Mouse (Mus musculus) embryonic facial prominence, embryonic 12.5 days (tissue): ENCODE results near the gene Epha5. TPM values are rescaled to one million over a fixed set of nuclear protein-coding genes. Genes with fewer than 3 reads are reported as not detected.

Experiments used
- ATAC-seq: fragments of 200-750 bp; cut with Nextera tagmentation; 2 replicates; pipeline ENCODE4 v1.8.0; 2017; ENCODE audit not compliant: insufficient number of reproducible peaks, insufficient read depth, low FRiP score, low TSS enrichment
- H3K27ac ChIP-seq: fragments of 300-500 bp; sonication (generic); 2 replicates; pipeline ENCODE4 v1.5.1; 2016; ENCODE audit warnings: mild to moderate bottlenecking
- H3K27me3 ChIP-seq: fragments of 300-500 bp; sonication (generic); 2 replicates; pipeline ENCODE4 v1.6.1; 2016; ENCODE audit warnings: mild to moderate bottlenecking, moderate library complexity
- H3K36me3 ChIP-seq: fragments of 300-500 bp; sonication (generic); 2 replicates; pipeline ENCODE4 v1.6.1; 2016; ENCODE audit warnings: mild to moderate bottlenecking
- H3K4me1 ChIP-seq: fragments of 300-500 bp; sonication (generic); 2 replicates; pipeline ENCODE4 v1.6.1; 2016
- H3K4me2 ChIP-seq: fragments of 300-500 bp; sonication (generic); replicated peaks from 2 replicates; pipeline ENCODE4 v1.6.1; 2016; ENCODE audit warnings: mild to moderate bottlenecking, moderate library complexity
- H3K4me3 ChIP-seq: fragments of 300-500 bp; sonication (generic); 2 replicates; pipeline ENCODE4 v1.5.1; 2016; ENCODE audit warnings: mild to moderate bottlenecking
- H3K9ac ChIP-seq: fragments of 300-500 bp; sonication (generic); 2 replicates; pipeline ENCODE4 v1.6.1; 2016; ENCODE audit warnings: mild to moderate bottlenecking, moderate library complexity
- H3K9me3 ChIP-seq: fragments of 300-500 bp; sonication (generic); 2 replicates; pipeline ENCODE4 v1.6.1; 2016; ENCODE audit warnings: mild to moderate bottlenecking, moderate library complexity
- WGBS: fragments of 180-500 bp; shearing (Covaris S2); methylation state at CpG from one replicate; pipeline ENCODE4 v1.1.7; 2016; 5-methylcytosine and 5-hydroxymethylcytosine counted together
- polyA plus RNA-seq: library from polyadenylated mRNA; unstranded; fragments of >200 nt; fragmentation: Nextera tagmentation; extraction: Ambion mirVana; gene quantifications from 2 replicates; pipeline ENCODE4 v1.2.1, GENCODE M21; 2016

Gene Epha5
- polyA plus RNA-seq, 1 experiment from 2014 or later = 7.9 TPM

GRCm38 (mm10) chr5:84298878-84299736 is 118.1 kb downstream of the Epha5 start:
- no peak for ATAC-seq
- WGBS = 29% methylated on average over 8 of the region's 8 CpGs
- no peak overlapping the region for H3K4me3 ChIP-seq
- no peaks in the 10 kb centered on the region for H3K9me3 ChIP-seq
- H3K4me1 ChIP-seq = no peaks in the 10 kb centered on the region
- no peak overlapping the region for H3K27ac ChIP-seq
- H3K27me3 ChIP-seq = no peaks in the 10 kb centered on the region
- no peaks in the 10 kb centered on the region for H3K36me3 ChIP-seq
- H3K9ac ChIP-seq = no peak overlapping the region
- H3K4me2 ChIP-seq = no peak overlapping the region

- WGBS = 60% methylated on average over 3 of the region's 3 CpGs
- no peaks in the 10 kb centered on the region for H3K9me3 ChIP-seq
- H3K4me3 ChIP-seq = no peak overlapping the region
- no peaks in the 10 kb centered on the region for H3K27me3 ChIP-seq
- H3K36me3 ChIP-seq = no peaks in the 10 kb centered on the region
- H3K27ac ChIP-seq = no peak overlapping the region
- H3K4me1 ChIP-seq = no peaks in the 10 kb centered on the region
- no peak overlapping the region for H3K9ac ChIP-seq
- H3K4me2 ChIP-seq = no peak overlapping the region
- ATAC-seq = no peak
These were observed 127.7 kb downstream of the Epha5 start for GRCm38 (mm10) chr5:84289429-84289977.

DNA sequence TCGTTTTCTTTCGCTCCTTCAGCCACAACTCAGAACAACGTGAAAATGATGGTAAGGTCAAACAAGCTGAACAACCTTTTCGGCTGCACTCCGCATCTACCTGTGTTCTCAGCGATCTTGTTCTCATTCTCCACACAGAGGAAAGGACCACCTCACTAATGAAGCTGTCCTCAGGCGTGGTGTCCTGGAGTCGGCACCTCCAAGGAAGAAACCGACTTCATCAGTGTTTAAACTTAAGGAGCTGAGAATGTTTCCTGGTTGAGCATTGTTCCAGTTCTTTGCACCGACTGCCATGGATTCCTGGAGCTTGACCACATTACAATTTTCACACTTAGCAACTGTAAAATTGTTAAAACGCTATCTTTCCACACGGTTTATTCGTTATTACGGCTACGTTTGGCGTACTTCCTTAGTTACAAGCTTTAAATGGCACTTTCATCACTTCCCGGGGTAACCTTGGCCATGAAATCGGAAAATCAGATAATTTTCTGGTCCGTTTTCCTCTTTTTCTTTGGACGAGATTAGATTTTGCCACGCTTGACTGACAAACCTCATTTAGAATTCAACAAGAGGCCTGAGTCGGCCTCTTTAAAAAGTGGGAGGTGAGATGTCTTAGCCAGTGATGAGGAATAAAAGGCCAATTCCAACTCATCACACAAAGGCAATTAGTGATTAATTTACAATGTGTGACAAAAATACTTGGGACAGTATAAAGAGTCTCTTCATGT is 135.7 kb downstream of the Epha5 start:
- no peak overlapping the region for H3K27ac ChIP-seq
- H3K4me3 ChIP-seq = no peak overlapping the region
- no peak overlapping the region for H3K9ac ChIP-seq
- no peaks in the 10 kb centered on the region for H3K36me3 ChIP-seq
- no peaks in the 10 kb centered on the region for H3K9me3 ChIP-seq
- WGBS = 62% methylated on average over 22 of the region's 22 CpGs
- no peak overlapping the region; the same call in 1 of the 2 replicates for H3K4me2 ChIP-seq
- no peak for ATAC-seq
- H3K27me3 ChIP-seq = no peaks in the 10 kb centered on the region
- no peaks in the 10 kb centered on the region for H3K4me1 ChIP-seq

DNA sequence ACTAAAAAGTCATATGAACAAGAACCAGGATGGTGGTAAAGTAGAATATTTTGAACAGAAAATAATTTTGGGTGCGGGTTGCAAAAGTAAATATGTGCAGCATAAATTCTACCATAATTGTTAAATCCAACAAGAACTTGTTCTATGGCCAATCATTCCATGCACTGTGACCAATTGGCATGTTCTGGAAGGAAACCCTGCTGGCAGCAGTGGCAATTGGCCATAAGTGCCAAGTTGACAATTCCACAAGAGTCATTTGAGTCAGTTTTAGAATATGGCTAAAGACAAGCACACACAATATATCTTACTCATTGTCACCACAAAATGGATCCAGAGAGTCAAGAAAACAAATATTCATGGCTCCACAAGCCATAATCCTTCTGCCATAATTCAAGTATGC is 140.2 kb downstream of the Epha5 start:
- Histone ChIP-seq H3K27ac (no peak overlapping the region), H3K4me1 (no peaks in the 10 kb centered on the region), H3K9me3 (no peaks in the 10 kb centered on the region), H3K9ac (no peak overlapping the region), H3K4me2 (no peak overlapping the region), H3K27me3 (no peaks in the 10 kb centered on the region), H3K36me3 (no peaks in the 10 kb centered on the region), H3K4me3 (no peak overlapping the region)
- ATAC-seq = no peak
- WGBS = 94% methylated on average over 1 of the region's 1 CpGs

GRCm38 (mm10) chr5:84265407-84265806 is 151.8 kb downstream of the Epha5 start:
- no peak overlapping the region for H3K4me2 ChIP-seq
- no peaks in the 10 kb centered on the region for H3K27me3 ChIP-seq
- no peaks in the 10 kb centered on the region for H3K36me3 ChIP-seq
- no peak overlapping the region for H3K4me3 ChIP-seq
- ATAC-seq = no peak
- WGBS = 72% methylated on average over 4 of the region's 4 CpGs
- H3K27ac ChIP-seq = no peak overlapping the region
- no peak overlapping the region for H3K9ac ChIP-seq
- no peaks in the 10 kb centered on the region for H3K9me3 ChIP-seq
- H3K4me1 ChIP-seq = no peaks in the 10 kb centered on the region

DNA sequence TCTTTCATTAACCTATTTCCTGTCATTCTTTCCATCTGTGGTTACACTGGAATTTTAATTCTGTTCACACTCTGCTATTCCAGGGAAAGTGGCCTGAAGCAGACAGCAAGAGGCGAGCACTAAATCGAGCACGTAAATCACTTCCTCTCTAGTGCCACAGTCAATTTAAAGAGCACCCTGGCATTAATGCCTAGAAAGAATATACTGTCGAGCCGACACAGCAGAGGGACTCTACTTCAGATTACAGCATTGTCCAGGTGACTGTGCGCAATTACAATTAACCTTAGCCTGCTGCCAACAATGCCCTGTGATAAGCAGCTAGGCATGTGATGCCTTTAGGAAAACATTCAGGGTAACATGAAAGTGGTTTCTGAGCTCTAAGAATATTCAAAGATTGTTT is 153.2 kb downstream of the Epha5 start:
- H3K27ac ChIP-seq = no peak overlapping the region
- WGBS = 37% methylated on average over 6 of the region's 6 CpGs
- no peak overlapping the region for H3K4me3 ChIP-seq
- H3K27me3 ChIP-seq = no peaks in the 10 kb centered on the region
- no peak for ATAC-seq
- no peak overlapping the region for H3K9ac ChIP-seq
- no peaks in the 10 kb centered on the region for H3K4me1 ChIP-seq
- no peaks in the 10 kb centered on the region for H3K9me3 ChIP-seq
- no peaks in the 10 kb centered on the region for H3K36me3 ChIP-seq
- no peak overlapping the region for H3K4me2 ChIP-seq

DNA sequence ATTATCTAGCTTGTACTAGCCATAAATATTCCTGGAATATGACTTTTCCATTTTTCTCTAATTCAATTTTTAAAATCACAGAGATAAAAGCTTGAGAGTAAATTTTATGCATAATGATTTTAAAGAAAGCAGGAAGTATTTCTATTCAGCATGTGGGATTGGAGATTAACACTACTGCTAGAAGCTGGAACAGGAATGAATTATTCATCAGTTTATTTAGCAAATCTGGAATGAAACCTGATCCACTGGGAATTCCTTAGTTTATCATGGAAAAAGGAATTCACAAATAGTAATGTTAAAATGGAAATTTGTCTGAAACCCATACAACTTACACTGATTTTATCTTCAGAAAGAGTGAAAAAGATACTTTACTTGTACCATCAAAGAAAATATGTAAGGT is 187.2 kb downstream of the Epha5 start:
- Histone ChIP-seq H3K4me3 (no peak overlapping the region), H3K9ac (no peak overlapping the region), H3K4me2 (no peak overlapping the region), H3K4me1 (no peaks in the 10 kb centered on the region), H3K36me3 (no peaks in the 10 kb centered on the region), H3K9me3 (no peaks in the 10 kb centered on the region), H3K27ac (no peak overlapping the region), H3K27me3 (no peaks in the 10 kb centered on the region)
- ATAC-seq = no peak

DNA sequence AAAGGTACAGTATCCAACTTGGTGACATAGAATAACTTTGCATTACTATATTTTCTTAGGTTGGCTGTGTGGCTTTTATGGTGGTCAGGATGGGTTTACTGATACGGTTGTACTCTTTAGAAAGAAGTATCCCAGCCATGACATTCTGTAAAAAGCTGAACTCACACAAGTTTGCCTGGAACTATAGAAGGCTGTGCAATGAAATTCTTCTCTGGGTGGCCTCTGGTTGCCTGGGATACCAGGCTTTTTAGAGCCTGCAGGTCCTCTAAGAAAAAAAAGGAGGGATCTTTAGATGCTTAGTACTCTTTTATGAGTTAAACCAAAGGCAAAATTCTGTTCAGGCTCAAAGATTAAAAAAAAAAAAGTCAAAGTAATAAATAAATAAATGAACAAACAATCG is 208.6 kb downstream of the Epha5 start:
- no peak overlapping the region for H3K4me3 ChIP-seq
- H3K36me3 ChIP-seq = no peaks in the 10 kb centered on the region
- no peaks in the 10 kb centered on the region for H3K4me1 ChIP-seq
- WGBS = 78% methylated on average over 2 of the region's 2 CpGs
- no peak overlapping the region for H3K4me2 ChIP-seq
- no peaks in the 10 kb centered on the region for H3K9me3 ChIP-seq
- no peak overlapping the region for H3K9ac ChIP-seq
- no peak for ATAC-seq
- no peak overlapping the region for H3K27ac ChIP-seq
- H3K27me3 ChIP-seq = no peaks in the 10 kb centered on the region

GRCm38 (mm10) chr5:84193348-84193747 is 223.8 kb downstream of the Epha5 start:
- 78% methylated on average over 3 of the region's 3 CpGs for WGBS
- no peaks in the 10 kb centered on the region for H3K27me3 ChIP-seq
- no peaks in the 10 kb centered on the region for H3K9me3 ChIP-seq
- H3K27ac ChIP-seq = no peak overlapping the region
- H3K4me2 ChIP-seq = no peak overlapping the region
- no peak overlapping the region for H3K9ac ChIP-seq
- ATAC-seq = no peak
- H3K4me1 ChIP-seq = no peaks in the 10 kb centered on the region
- no peak overlapping the region for H3K4me3 ChIP-seq
- no peaks in the 10 kb centered on the region for H3K36me3 ChIP-seq

GRCm38 (mm10) chr5:84184189-84184588 is 233.0 kb downstream of the Epha5 start:
- no peak for ATAC-seq
- 89% methylated on average over 8 of the region's 8 CpGs for WGBS

GRCm38 (mm10) chr5:84153095-84153494 is 264.1 kb downstream of the Epha5 start:
- H3K27ac ChIP-seq = no peak overlapping the region
- no peak overlapping the region for H3K4me2 ChIP-seq
- H3K4me3 ChIP-seq = no peak overlapping the region
- WGBS = 60% methylated on average over 2 of the region's 2 CpGs
- no peaks in the 10 kb centered on the region for H3K9me3 ChIP-seq
- ATAC-seq = no peak
- no peaks in the 10 kb centered on the region for H3K4me1 ChIP-seq
- H3K36me3 ChIP-seq = no peaks in the 10 kb centered on the region
- no peaks in the 10 kb centered on the region for H3K27me3 ChIP-seq
- no peak overlapping the region for H3K9ac ChIP-seq

More at GRCm38 (mm10) chr5:84184189-84184588, 233.0 kb downstream of the Epha5 start:
- Histone ChIP-seq H3K9ac (no peak overlapping the region), H3K4me2 (no peak overlapping the region), H3K9me3 (no peaks in the 10 kb centered on the region), H3K4me1 (no peaks in the 10 kb centered on the region), H3K4me3 (no peak overlapping the region), H3K27ac (no peak overlapping the region), H3K27me3 (no peaks in the 10 kb centered on the region), H3K36me3 (no peaks in the 10 kb centered on the region)

GRCm38 (mm10) chr5:84142138-84142537 is 275.0 kb downstream of the Epha5 start:
- Histone ChIP-seq H3K27me3 (no peaks in the 10 kb centered on the region), H3K4me2 (no peak overlapping the region), H3K9ac (no peak overlapping the region), H3K27ac (no peak overlapping the region), H3K9me3 (no peaks in the 10 kb centered on the region), H3K4me3 (no peak overlapping the region), H3K36me3 (no peaks in the 10 kb centered on the region), H3K4me1 (no peaks in the 10 kb centered on the region)
- 56% methylated on average over 4 of the region's 4 CpGs for WGBS
- ATAC-seq = no peak
